Mouse (Mus musculus) heart, embryonic 15.5 days (tissue): ENCODE data around the gene Atoh1. TPM values are rescaled to one million over a fixed set of nuclear protein-coding genes. Genes with fewer than 3 reads are reported as not detected.

ENCODE experiments used
- ATAC-seq: fragments of 200-750 bp; cut with Nextera tagmentation; replicated peaks from 2 replicates; pipeline ENCODE4 v1.8.0; 2017; ENCODE audit warnings: low read depth, moderate TSS enrichment; ENCODE audit not compliant: insufficient number of reproducible peaks, insufficient read depth, low FRiP score
- H3K27ac ChIP-seq: fragments of 300-500 bp; sonication (generic); 2 replicates; pipeline ENCODE4 v1.5.1; 2015; ENCODE audit warnings: mild to moderate bottlenecking, inconsistent platforms
- H3K27me3 ChIP-seq: fragments of 300-500 bp; sonication (generic); 2 replicates; pipeline ENCODE4 v1.6.1; 2015; ENCODE audit warnings: inconsistent platforms
- H3K36me3 ChIP-seq: fragments of 300-500 bp; sonication (generic); 2 replicates; pipeline ENCODE4 v1.6.1; 2015; ENCODE audit warnings: mild to moderate bottlenecking, inconsistent platforms
- H3K4me1 ChIP-seq: fragments of 300-500 bp; sonication (generic); replicated peaks from 2 replicates; pipeline ENCODE4 v1.6.1; 2015; ENCODE audit warnings: inconsistent platforms
- H3K4me2 ChIP-seq: fragments of 300-500 bp; sonication (generic); 2 replicates; pipeline ENCODE4 v1.6.1; 2015; ENCODE audit warnings: inconsistent platforms, mild to moderate bottlenecking, moderate library complexity
- H3K4me3 ChIP-seq: fragments of 300-500 bp; sonication (generic); 2 replicates; pipeline ENCODE4 v1.5.1; 2015; ENCODE audit warnings: mild to moderate bottlenecking, inconsistent platforms
- H3K9ac ChIP-seq: fragments of 300-500 bp; sonication (generic); 2 replicates; pipeline ENCODE4 v1.6.1; 2015; ENCODE audit warnings: mild to moderate bottlenecking, inconsistent platforms
- H3K9me3 ChIP-seq: fragments of 300-500 bp; sonication (generic); replicated peaks from 2 replicates; pipeline ENCODE4 v1.6.1; 2016; ENCODE audit warnings: inconsistent platforms
- WGBS: fragments of 180-500 bp; shearing (Covaris S2); methylation state at CpG from one replicate; pipeline ENCODE4 v1.1.7; 2015; ENCODE audit warnings: mixed read lengths; 5-methylcytosine and 5-hydroxymethylcytosine counted together
- polyA plus RNA-seq: library from polyadenylated mRNA; unstranded; fragments of >200 nt; fragmentation: Nextera tagmentation; extraction: Ambion mirVana; gene quantifications from 2 replicates; pipeline ENCODE4 v1.2.1, GENCODE M21; 2015

Gene Atoh1
- 0.06 TPM in 1 of 2 replicates, not detected in the other for polyA plus RNA-seq

- H3K27ac ChIP-seq = no peak within 1 kb of the TSS
- peak within 1 kb of the TSS; percentile 56 for H3K4me3 ChIP-seq
- peaks cover 17% of the 10 kb centered on the region for H3K4me1 ChIP-seq
- H3K27me3 ChIP-seq = peaks cover 63% of the 10 kb centered on the region
- H3K4me2 ChIP-seq = peak within 1 kb of the TSS; percentile 97
- peak within 1 kb of the TSS; percentile 25 for H3K9ac ChIP-seq
- H3K36me3 ChIP-seq = no peaks in the 10 kb centered on the region
- ATAC-seq = peak; percentile 87
- H3K9me3 ChIP-seq = no peaks in the 10 kb centered on the region
- WGBS = under 1% methylated on average over 34 of the region's 34 CpGs
These were observed at the start of gene Atoh1 for GRCm38 (mm10) chr6:64728499-64729198. Atoh1 (plus strand) TSS chr6:64729125.

GRCm38 (mm10) chr6:64683974-64684373 lies 45.0 kb upstream of the Atoh1 start:
- no peak overlapping the region for H3K27ac ChIP-seq
- no peaks in the 10 kb centered on the region for H3K36me3 ChIP-seq
- no peak overlapping the region for H3K4me3 ChIP-seq
- H3K9me3 ChIP-seq = no peaks in the 10 kb centered on the region
- no peak overlapping the region for H3K4me2 ChIP-seq
- no peak overlapping the region for H3K9ac ChIP-seq
- 39% methylated on average over 9 of the region's 9 CpGs for WGBS
- no peaks in the 10 kb centered on the region for H3K4me1 ChIP-seq
- peaks cover 25% of the 10 kb centered on the region for H3K27me3 ChIP-seq
- ATAC-seq = no peak

GRCm38 (mm10) chr6:64684973-64685372 lies 44.0 kb upstream of the Atoh1 start:
- H3K27me3 ChIP-seq = peaks cover 25% of the 10 kb centered on the region
- H3K36me3 ChIP-seq = no peaks in the 10 kb centered on the region
- H3K4me2 ChIP-seq = no peak overlapping the region
- 7% methylated on average over 5 of the region's 5 CpGs for WGBS
- H3K4me1 ChIP-seq = no peaks in the 10 kb centered on the region
- H3K27ac ChIP-seq = no peak overlapping the region
- H3K9me3 ChIP-seq = no peaks in the 10 kb centered on the region
- ATAC-seq = no peak
- H3K4me3 ChIP-seq = no peak overlapping the region
- no peak overlapping the region for H3K9ac ChIP-seq

- WGBS = 10% methylated on average over 19 of the region's 19 CpGs
- H3K4me3 ChIP-seq = no peak overlapping the region
These were observed 40.6 kb upstream of the Atoh1 start for GRCm38 (mm10) chr6:64688181-64688944.

GRCm38 (mm10) chr6:64694688-64695087 lies 34.2 kb upstream of the Atoh1 start:
- 49% methylated on average over 7 of the region's 7 CpGs for WGBS
- H3K4me3 ChIP-seq = no peak overlapping the region
- ATAC-seq = no peak

More at GRCm38 (mm10) chr6:64688181-64688944, 40.6 kb upstream of the Atoh1 start:
- no peak for ATAC-seq
- Histone ChIP-seq H3K27me3 (peaks cover 25% of the 10 kb centered on the region), H3K9me3 (no peaks in the 10 kb centered on the region), H3K4me2 (peak overlapping the region; percentile 21; the same call in 1 of the 2 replicates), H3K27ac (no peak overlapping the region), H3K9ac (no peak overlapping the region), H3K4me1 (no peaks in the 10 kb centered on the region), H3K36me3 (no peaks in the 10 kb centered on the region)

GRCm38 (mm10) chr6:64703659-64704058 lies 25.3 kb upstream of the Atoh1 start:
- Histone ChIP-seq H3K27me3 (no peaks in the 10 kb centered on the region), H3K4me3 (no peak overlapping the region), H3K36me3 (no peaks in the 10 kb centered on the region), H3K27ac (no peak overlapping the region), H3K9me3 (no peaks in the 10 kb centered on the region), H3K4me2 (no peak overlapping the region), H3K4me1 (no peaks in the 10 kb centered on the region), H3K9ac (no peak overlapping the region)
- ATAC-seq = no peak
- 63% methylated on average over 2 of the region's 2 CpGs for WGBS

More at GRCm38 (mm10) chr6:64694688-64695087, 34.2 kb upstream of the Atoh1 start:
- Histone ChIP-seq H3K9me3 (no peaks in the 10 kb centered on the region), H3K4me1 (no peaks in the 10 kb centered on the region), H3K27ac (no peak overlapping the region), H3K27me3 (no peaks in the 10 kb centered on the region), H3K4me2 (no peak overlapping the region), H3K36me3 (no peaks in the 10 kb centered on the region), H3K9ac (no peak overlapping the region)

- H3K27ac ChIP-seq = no peak overlapping the region
- peaks cover 17% of the 10 kb centered on the region for H3K4me1 ChIP-seq
- H3K4me2 ChIP-seq = peak overlapping the region; percentile 97
- H3K9ac ChIP-seq = peak overlapping the region; percentile 20; the same call in 1 of the 2 replicates
- no peak for ATAC-seq
- H3K4me3 ChIP-seq = peak overlapping the region; percentile 56
- no peaks in the 10 kb centered on the region for H3K9me3 ChIP-seq
- under 1% methylated on average over 29 of the region's 29 CpGs for WGBS
- H3K27me3 ChIP-seq = peaks cover 56% of the 10 kb centered on the region
- no peaks in the 10 kb centered on the region for H3K36me3 ChIP-seq
These were observed 1.0 kb upstream of the Atoh1 start for GRCm38 (mm10) chr6:64727751-64728403.

- peak overlapping the region; percentile 14; the same call in 1 of the 2 replicates for H3K9ac ChIP-seq
- ATAC-seq = peak; percentile 33
- no peak overlapping the region for H3K27ac ChIP-seq
- H3K27me3 ChIP-seq = peaks cover 70% of the 10 kb centered on the region
- under 1% methylated on average over 53 of the region's 53 CpGs for WGBS
- H3K4me2 ChIP-seq = peak overlapping the region; percentile 97
- H3K36me3 ChIP-seq = no peaks in the 10 kb centered on the region
- peaks cover 23% of the 10 kb centered on the region for H3K4me1 ChIP-seq
- H3K9me3 ChIP-seq = no peaks in the 10 kb centered on the region
- peak overlapping the region; percentile 56 for H3K4me3 ChIP-seq
These were observed 496 bp downstream of the Atoh1 start for GRCm38 (mm10) chr6:64729231-64730011.

- no peaks in the 10 kb centered on the region for H3K9me3 ChIP-seq
- no peak overlapping the region for H3K9ac ChIP-seq
- ATAC-seq = no peak
- peaks cover 76% of the 10 kb centered on the region for H3K27me3 ChIP-seq
- H3K27ac ChIP-seq = no peak overlapping the region
- WGBS = under 1% methylated on average over 19 of the region's 19 CpGs
- H3K36me3 ChIP-seq = no peaks in the 10 kb centered on the region
- H3K4me2 ChIP-seq = peak overlapping the region; percentile 97
- H3K4me3 ChIP-seq = peak overlapping the region; percentile 56
- peaks cover 28% of the 10 kb centered on the region for H3K4me1 ChIP-seq
These were observed 1.1 kb downstream of the Atoh1 start for GRCm38 (mm10) chr6:64730030-64730429.

- H3K36me3 ChIP-seq = no peaks in the 10 kb centered on the region
- H3K4me2 ChIP-seq = peak overlapping the region; percentile 97; the same call in 1 of the 2 replicates
- H3K9me3 ChIP-seq = no peaks in the 10 kb centered on the region
- no peak overlapping the region for H3K27ac ChIP-seq
- H3K4me1 ChIP-seq = peaks cover 28% of the 10 kb centered on the region
- H3K9ac ChIP-seq = no peak overlapping the region
- WGBS = 9% methylated on average over 14 of the region's 14 CpGs
- peak overlapping the region; percentile 56; the same call in 1 of the 2 replicates for H3K4me3 ChIP-seq
- no peak for ATAC-seq
- H3K27me3 ChIP-seq = peaks cover 82% of the 10 kb centered on the region
These were observed 1.6 kb downstream of the Atoh1 start for GRCm38 (mm10) chr6:64730506-64731020.
